Mouse (Mus musculus): ENCODE data around the gene Tescl. TPM values are rescaled to one million over a fixed set of nuclear protein-coding genes. Genes with fewer than 3 reads are reported as not detected.
A peak's percentile ranks its signal among the peaks of the same experiment; 100 is the strongest.

Tescl gene
- polyA plus RNA-seq (2015; fragmentation: Nextera tagmentation; extraction: Ambion mirVana) = 0.31 TPM in 1 of 2 replicates, not detected in the other

GRCm38 (mm10) chr7:24333304-24333986 lies at the start of gene Tescl:
Gene Tescl, minus strand, starts transcription at chr7:24333936.
- Histone ChIP-seq H3K4me1 (replicated peaks) (0 out of 2 replicates have a peak, but pooled peaks cover 11% of the 10 kb centered on the region), H3K4me3 (0 out of 2 replicates have a peak within 1 kb of the TSS, but pooled peaks have one; percentile 9), H3K4me2 (peak within 1 kb of the TSS; percentile 15; the same call in 1 of the 2 replicates), H3K36me3 (no peaks in the 10 kb centered on the region), H3K9me3 (no peaks in the 10 kb centered on the region), H3K9ac (no peak within 1 kb of the TSS), H3K27ac (replicated peaks) (no peak within 1 kb of the TSS), H3K27me3 (peaks cover 25% of the 10 kb centered on the region)
- no peak for ATAC-seq (ENCODE audit: low read depth)
- 47% methylated on average over 49 of the region's 49 CpGs for WGBS

- ATAC-seq (ENCODE audit: low read depth) = no peak
- peaks cover 3% of the 10 kb centered on the region; the same call in 1 of the 2 replicates for H3K4me1 ChIP-seq (replicated peaks)
These were observed 49.1 kb upstream of the Tescl start for GRCm38 (mm10) chr7:24382730-24383372.

GRCm38 (mm10) chr7:24380370-24380769 lies 46.6 kb upstream of the Tescl start:
- Histone ChIP-seq H3K9me3 (no peaks in the 10 kb centered on the region), H3K9ac (no peak overlapping the region), H3K27ac (replicated peaks) (no peak overlapping the region), H3K4me1 (replicated peaks) (peaks cover 16% of the 10 kb centered on the region), H3K27me3 (peaks cover 17% of the 10 kb centered on the region), H3K36me3 (no peaks in the 10 kb centered on the region), H3K4me2 (no peak overlapping the region), H3K4me3 (no peak overlapping the region)
- WGBS = 80% methylated on average over 2 of the region's 2 CpGs
- no peak for ATAC-seq (ENCODE audit: low read depth)

More at GRCm38 (mm10) chr7:24382730-24383372, 49.1 kb upstream of the Tescl start:
- Histone ChIP-seq H3K9ac (no peak overlapping the region), H3K4me3 (no peak overlapping the region), H3K4me2 (no peak overlapping the region), H3K27me3 (0 out of 2 replicates have a peak, but pooled peaks cover 5% of the 10 kb centered on the region), H3K9me3 (no peaks in the 10 kb centered on the region), H3K36me3 (no peaks in the 10 kb centered on the region), H3K27ac (replicated peaks) (no peak overlapping the region)
- 85% methylated on average over 16 of the region's 16 CpGs for WGBS

- H3K4me2 ChIP-seq = no peak overlapping the region
- H3K4me3 ChIP-seq = no peak overlapping the region
- H3K27me3 ChIP-seq = peaks cover 17% of the 10 kb centered on the region
- no peaks in the 10 kb centered on the region for H3K9me3 ChIP-seq
- no peaks in the 10 kb centered on the region for H3K36me3 ChIP-seq
- no peak for ATAC-seq (ENCODE audit: low read depth)
- peaks cover 16% of the 10 kb centered on the region for H3K4me1 ChIP-seq (replicated peaks)
- H3K9ac ChIP-seq = no peak overlapping the region
- 65% methylated on average over 7 of the region's 7 CpGs for WGBS
- no peak overlapping the region for H3K27ac ChIP-seq (replicated peaks)
These were observed 46.2 kb upstream of the Tescl start for GRCm38 (mm10) chr7:24379934-24380333.

GRCm38 (mm10) chr7:24378049-24378701 lies 44.4 kb upstream of the Tescl start:
- WGBS = 71% methylated on average over 10 of the region's 10 CpGs
- H3K27ac ChIP-seq (replicated peaks) = no peak overlapping the region
- no peak overlapping the region for H3K4me2 ChIP-seq
- peaks cover 12% of the 10 kb centered on the region for H3K27me3 ChIP-seq
- ATAC-seq (ENCODE audit: low read depth) = no peak
- peaks cover 27% of the 10 kb centered on the region for H3K4me1 ChIP-seq (replicated peaks)
- H3K9ac ChIP-seq = no peak overlapping the region
- H3K4me3 ChIP-seq = no peak overlapping the region
- H3K9me3 ChIP-seq = no peaks in the 10 kb centered on the region
- no peaks in the 10 kb centered on the region for H3K36me3 ChIP-seq

- Histone ChIP-seq H3K36me3 (no peaks in the 10 kb centered on the region), H3K4me2 (peak overlapping the region; percentile 54), H3K9me3 (no peaks in the 10 kb centered on the region), H3K4me3 (peak overlapping the region; percentile 29), H3K4me1 (replicated peaks) (peaks cover 35% of the 10 kb centered on the region), H3K9ac (peak overlapping the region; percentile 54), H3K27ac (replicated peaks) (no peak overlapping the region), H3K27me3 (peaks cover 12% of the 10 kb centered on the region)
- no peak for ATAC-seq (ENCODE audit: low read depth)
- 8% methylated on average over 49 of the region's 49 CpGs for WGBS
These were observed 43.5 kb upstream of the Tescl start for GRCm38 (mm10) chr7:24377091-24377865.

- no peak overlapping the region for H3K4me3 ChIP-seq
- H3K9ac ChIP-seq = no peak overlapping the region
- H3K27ac ChIP-seq (replicated peaks) = no peak overlapping the region
- 88% methylated on average over 8 of the region's 8 CpGs for WGBS
- H3K4me2 ChIP-seq = no peak overlapping the region
- peaks cover 12% of the 10 kb centered on the region for H3K27me3 ChIP-seq
- no peaks in the 10 kb centered on the region for H3K36me3 ChIP-seq
- H3K4me1 ChIP-seq (replicated peaks) = peaks cover 35% of the 10 kb centered on the region
- H3K9me3 ChIP-seq = no peaks in the 10 kb centered on the region
- ATAC-seq (ENCODE audit: low read depth) = no peak
These were observed 42.7 kb upstream of the Tescl start for GRCm38 (mm10) chr7:24376456-24376855.

GRCm38 (mm10) chr7:24373538-24374379 lies 40.0 kb upstream of the Tescl start:
- H3K27me3 ChIP-seq = peaks cover 12% of the 10 kb centered on the region
- peak; percentile 72 for ATAC-seq (ENCODE audit: low read depth)
- H3K4me3 ChIP-seq = no peak overlapping the region
- H3K27ac ChIP-seq (replicated peaks) = peak overlapping the region; percentile 82
- H3K9me3 ChIP-seq = no peaks in the 10 kb centered on the region
- 33% methylated on average over 17 of the region's 20 CpGs for WGBS
- peak overlapping the region; percentile 22 for H3K4me2 ChIP-seq
- 0 out of 2 replicates have a peak overlapping the region, but pooled peaks have one; percentile 31 for H3K9ac ChIP-seq
- peaks cover 44% of the 10 kb centered on the region for H3K4me1 ChIP-seq (replicated peaks)
- no peaks in the 10 kb centered on the region for H3K36me3 ChIP-seq

- Histone ChIP-seq H3K36me3 (no peaks in the 10 kb centered on the region), H3K9ac (no peak overlapping the region), H3K27me3 (peaks cover 12% of the 10 kb centered on the region), H3K4me3 (no peak overlapping the region), H3K27ac (replicated peaks) (peak overlapping the region; percentile 82), H3K4me2 (no peak overlapping the region), H3K4me1 (replicated peaks) (peaks cover 40% of the 10 kb centered on the region), H3K9me3 (no peaks in the 10 kb centered on the region)
- WGBS = 70% methylated on average over 4 of the region's 4 CpGs
- ATAC-seq (ENCODE audit: low read depth) = no peak
These were observed 39.0 kb upstream of the Tescl start for GRCm38 (mm10) chr7:24372786-24373185.

- H3K9me3 ChIP-seq = no peaks in the 10 kb centered on the region
- 89% methylated on average over 11 of the region's 11 CpGs for WGBS
- H3K27me3 ChIP-seq = peaks cover 9% of the 10 kb centered on the region
- H3K4me2 ChIP-seq = no peak overlapping the region
- peak overlapping the region; percentile 82 for H3K27ac ChIP-seq (replicated peaks)
- no peaks in the 10 kb centered on the region for H3K36me3 ChIP-seq
- ATAC-seq (ENCODE audit: low read depth) = no peak
- H3K4me1 ChIP-seq (replicated peaks) = peaks cover 37% of the 10 kb centered on the region
- H3K4me3 ChIP-seq = no peak overlapping the region
- H3K9ac ChIP-seq = no peak overlapping the region
These were observed 38.6 kb upstream of the Tescl start for GRCm38 (mm10) chr7:24372300-24372699.

- Histone ChIP-seq H3K9ac (no peak overlapping the region), H3K36me3 (no peaks in the 10 kb centered on the region), H3K9me3 (no peaks in the 10 kb centered on the region), H3K27me3 (0 out of 2 replicates have a peak, but pooled peaks cover 4% of the 10 kb centered on the region), H3K4me3 (no peak overlapping the region), H3K27ac (replicated peaks) (no peak overlapping the region), H3K4me1 (replicated peaks) (peaks cover 32% of the 10 kb centered on the region), H3K4me2 (no peak overlapping the region)
- WGBS = 62% methylated on average over 3 of the region's 3 CpGs
- no peak for ATAC-seq (ENCODE audit: low read depth)
These were observed 38.0 kb upstream of the Tescl start for GRCm38 (mm10) chr7:24371809-24372145.

Measured in neural tube, embryonic 13.5 days (tissue).